11 mouse cellular contexts compared by ENCODE assay signal in the genomic region with DNA sequence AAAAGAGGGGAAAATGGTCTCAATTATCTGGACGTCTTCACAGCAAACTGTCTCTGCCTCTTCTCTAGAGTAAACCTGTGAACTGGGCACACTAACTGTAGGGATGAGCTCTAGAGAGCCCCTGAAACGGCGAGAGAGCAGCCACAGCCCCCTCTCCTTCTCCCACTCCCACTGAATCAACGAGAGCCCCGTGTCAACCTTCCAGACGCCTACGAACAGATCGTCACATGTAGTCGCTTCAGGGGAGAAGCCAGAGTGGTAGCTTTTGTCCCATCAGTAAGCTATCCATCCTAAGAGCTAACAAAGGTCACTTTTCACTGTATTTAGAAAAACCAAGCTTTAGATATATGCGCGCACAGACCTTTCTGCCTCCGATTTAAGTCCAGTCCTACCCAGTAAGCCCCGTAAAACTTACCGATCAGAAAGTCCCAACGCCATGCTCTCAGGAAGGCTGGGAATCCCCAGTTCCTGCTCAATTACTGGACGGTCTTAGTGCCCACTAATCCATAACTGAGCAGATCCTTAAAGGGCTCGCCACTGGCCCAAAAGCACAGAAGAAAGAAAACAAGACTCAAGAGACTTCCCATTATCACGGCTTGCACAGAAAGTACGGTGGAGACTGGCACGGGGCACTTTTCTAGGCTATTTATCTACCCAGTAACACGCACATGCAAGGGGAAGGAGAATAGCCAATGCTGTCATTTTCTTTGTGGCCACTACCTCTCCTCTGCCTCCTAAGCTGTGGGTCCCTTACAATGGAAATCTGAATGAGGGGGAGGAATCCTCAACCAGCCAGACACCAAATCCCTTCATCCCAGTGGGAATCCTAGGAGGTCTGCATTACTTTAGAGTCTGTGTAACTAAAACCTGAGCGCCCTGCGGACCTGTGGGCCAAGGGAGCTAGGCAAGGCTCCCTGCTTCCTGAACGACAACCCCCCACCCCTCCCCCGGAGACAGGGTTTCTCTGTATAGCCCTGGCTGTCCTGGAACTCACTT. TPM values are rescaled to one million over a fixed set of nuclear protein-coding genes. Genes with fewer than 3 reads are reported as not detected.
DNase-seq lines count a peak whose midpoint lies in the region; ATAC-seq and TF ChIP-seq lines count a peak whose summit lies in the region.
"Had no signal": no experiment of that assay in that cellular context is flagged by ENCODE, and none has a peak within 500 bp of the region (broad histone marks: within the 10 kb centered on the region; RNA-seq: fewer than 3 reads in every experiment).

No protein-coding gene starts in this region.

- H3K27ac ChIP-seq in heart, embryonic 11.5 days (ENCODE audit: low read depth, low read length): no peak overlapping the region
- H3K27ac ChIP-seq in hindbrain, embryonic 13.5 days: no peak overlapping the region
- H3K27ac ChIP-seq in liver, postnatal 0 days (ENCODE audit: low read depth): peak overlapping the region; percentile 37
- H3K27ac ChIP-seq: layer of hippocampus, adult 2 months had no signal

- H3K9me3 ChIP-seq in heart, embryonic 11.5 days (replicated peaks; ENCODE audit: control insufficient read depth, low read length): no peaks in the 10 kb centered on the region
- no peaks in the 10 kb centered on the region for H3K9me3 ChIP-seq in hindbrain, embryonic 13.5 days
- H3K9me3 ChIP-seq in liver, postnatal 0 days (ENCODE audit: low read length): no peaks in the 10 kb centered on the region

- WGBS in heart, embryonic 11.5 days (ENCODE audit: insufficient replicate concordance): 13% methylated on average over 25 of the region's 25 CpGs
- 23% methylated on average over 25 of the region's 25 CpGs for WGBS in hindbrain, embryonic 13.5 days
- 31% methylated on average over 25 of the region's 25 CpGs for WGBS in liver, postnatal 0 days (ENCODE audit: insufficient replicate concordance)

- H3K9ac ChIP-seq in heart, embryonic 11.5 days (ENCODE audit: low read depth, low read length): no peak overlapping the region
- peak overlapping the region; percentile 25; the same call in 1 of the 2 replicates for H3K9ac ChIP-seq in hindbrain, embryonic 13.5 days
- H3K9ac ChIP-seq in liver, postnatal 0 days (replicated peaks): no peak overlapping the region

- peak overlapping the region; percentile 53 for H3K4me2 ChIP-seq in heart, embryonic 11.5 days
- peak overlapping the region; percentile 36 for H3K4me2 ChIP-seq in hindbrain, embryonic 13.5 days
- peak overlapping the region; percentile 36 for H3K4me2 ChIP-seq in liver, postnatal 0 days (ENCODE audit: low read depth, low read length)

- H3K4me3 ChIP-seq in heart, embryonic 11.5 days (ENCODE audit: low read depth, low read length): peak overlapping the region; percentile 10; the same call in 1 of the 2 replicates
- no peak overlapping the region for H3K4me3 ChIP-seq in hindbrain, embryonic 13.5 days
- no peak overlapping the region for H3K4me3 ChIP-seq in liver, postnatal 0 days (ENCODE audit: low read depth, low read length)
- H3K4me3 ChIP-seq: layer of hippocampus, adult 2 months had no signal

- DNase-seq in heart, adult 18-20 months: no peak
- no peak for DNase-seq in liver, postnatal 0 days
- DNase-seq in cerebellum, postnatal 14 days: no peak
- no peak for DNase-seq in frontal cortex, adult 2 months (ENCODE audit: extremely low spot score in 1 of 2, low spot score in 1 of 2)
- no peak for DNase-seq in left cerebral cortex, adult 8-10 months (ENCODE audit: low spot score in 2 of 2)
- DNase-seq: adrenal gland, postnatal 25 days had no signal

- peaks cover 35% of the 10 kb centered on the region for H3K4me1 ChIP-seq in heart, embryonic 11.5 days (ENCODE audit: control insufficient read depth, insufficient read depth, low read length)
- peaks cover 78% of the 10 kb centered on the region for H3K4me1 ChIP-seq in hindbrain, embryonic 13.5 days (replicated peaks)
- H3K4me1 ChIP-seq in liver, postnatal 0 days (ENCODE audit: insufficient read depth): peaks cover 26% of the 10 kb centered on the region

- no peak for TF ChIP-seq EP300 in liver, postnatal 0 days (IDR thresholded peaks at IDR 0.05; ENCODE audit: low read depth)

- H3K36me3 ChIP-seq in heart, embryonic 11.5 days (ENCODE audit: control insufficient read depth, insufficient read depth, low read length): peaks cover 3% of the 10 kb centered on the region; the same call in 1 of the 2 replicates
- H3K36me3 ChIP-seq in hindbrain, embryonic 13.5 days: peaks cover 7% of the 10 kb centered on the region
- no peaks in the 10 kb centered on the region; the same call in 1 of the 2 replicates for H3K36me3 ChIP-seq in liver, postnatal 0 days (replicated peaks; ENCODE audit: insufficient read depth, low read length)

- ATAC-seq in heart, embryonic 11.5 days (replicated peaks; ENCODE audit: insufficient number of reproducible peaks, low FRiP score, low TSS enrichment): no peak
- ATAC-seq in common myeloid progenitor, adult 5-6 weeks (replicated peaks; ENCODE audit: low read depth, poor library complexity, severe bottlenecking): peak; percentile 29
- ATAC-seq in hindbrain, embryonic 13.5 days (ENCODE audit: low FRiP score): no peak
- ATAC-seq in liver, postnatal 0 days: no peak

- no peak for TF ChIP-seq CTCF in liver, postnatal 0 days (IDR thresholded peaks at IDR 0.05; ENCODE audit: low read depth)

- no peaks in the 10 kb centered on the region for H3K27me3 ChIP-seq in heart, embryonic 11.5 days (ENCODE audit: control insufficient read depth, insufficient read depth, low read length)
- H3K27me3 ChIP-seq in hindbrain, embryonic 13.5 days: no peaks in the 10 kb centered on the region
- no peaks in the 10 kb centered on the region for H3K27me3 ChIP-seq in liver, postnatal 0 days (ENCODE audit: insufficient read depth, low read length)
- H3K27me3 ChIP-seq: CH12.LX had no signal

RNA-seq across cellular contexts. Expression of gene Smad1, which starts 14.7 kb away (rescaled TPM):
- polyA plus RNA-seq in heart, embryonic 11.5 days (2014; fragmentation: Nextera tagmentation; extraction: Ambion mirVana): 23.0 and 26.2 TPM in 2 replicates
- total RNA-seq in heart, adult 18-20 months (2021): 10 to 100 TPM; 13.2 to 14.7 TPM
- 15.5 and 20.6 TPM in 2 replicates for total RNA-seq in common myeloid progenitor, adult 5-6 weeks (2017)
- 64.2 and 65.6 TPM in 2 replicates for polyA plus RNA-seq in hindbrain, embryonic 13.5 days (2015; fragmentation: Nextera tagmentation; extraction: Ambion mirVana)
- polyA plus RNA-seq in liver, postnatal 0 days (2015; fragmentation: Nextera tagmentation; extraction: Ambion mirVana): 8.0 and 9.6 TPM in 2 replicates
- polyA plus RNA-seq in frontal cortex, adult 2 months (2012; rRNA removed): 24.3 and 26.3 TPM in 2 replicates
- 10 to 100 TPM; 31.1 to 36.5 (median 32.2) TPM for total RNA-seq in left cerebral cortex, adult 8-10 months (2022)
- total RNA-seq: CH12.LX had no signal
